Mouse (Mus musculus): Measurements from ENCODE around the gene Ccdc189. TPM values are rescaled to one million over a fixed set of nuclear protein-coding genes. Genes with fewer than 3 reads are reported as not detected.
A peak's percentile ranks its signal among the peaks of the same experiment; 100 is the strongest.
"Not testable (repeated sequence)": the region's sequence is repeated elsewhere in the genome, so short reads cannot be mapped to it uniquely, and the experiment has no call there.

Ccdc189 gene
- polyA plus RNA-seq (2015; fragmentation: Nextera tagmentation; extraction: Ambion mirVana) = 10.0 and 10.3 TPM in 2 replicates

- peaks cover 19% of the 10 kb centered on the region for H3K36me3 ChIP-seq (ENCODE audit: control insufficient read depth, insufficient read depth)
Measured at GRCm38 (mm10) chr7:127588011-127588871, at the start of gene Ccdc189, which contains the start of gene Rnf40. Gene Ccdc189, minus strand, starts transcription at chr7:127588595. Gene Rnf40, plus strand, starts transcription at chr7:127588767.

GRCm38 (mm10) chr7:127636963-127637362, 48.6 kb upstream of the Ccdc189 start:
- Histone ChIP-seq H3K27ac (ENCODE audit: low read length) (no peak overlapping the region), H3K4me2 (ENCODE audit: low read length) (peak overlapping the region; percentile 67), H3K4me1 (replicated peaks; ENCODE audit: control insufficient read depth, insufficient read depth, low read length) (peaks cover 4% of the 10 kb centered on the region; the same call in 1 of the 2 replicates), H3K4me3 (replicated peaks; ENCODE audit: low read length) (peak overlapping the region; percentile 59), H3K36me3 (ENCODE audit: control insufficient read depth, insufficient read depth) (no peaks in the 10 kb centered on the region), H3K27me3 (replicated peaks; ENCODE audit: control insufficient read depth, insufficient read depth, low read length) (no peaks in the 10 kb centered on the region), H3K9ac (replicated peaks; ENCODE audit: low read depth, low read length) (peak overlapping the region; percentile 74), H3K9me3 (ENCODE audit: control insufficient read depth, low read length) (no peaks in the 10 kb centered on the region)
- WGBS = 0% methylated on average over 27 of the region's 27 CpGs
- peak; percentile 87 for ATAC-seq

More at GRCm38 (mm10) chr7:127588011-127588871, at the start of gene Ccdc189, which contains the start of gene Rnf40:
- Histone ChIP-seq H3K4me2 (ENCODE audit: low read length) (peak within 1 kb of the TSS; percentile 95), H3K4me1 (replicated peaks; ENCODE audit: control insufficient read depth, insufficient read depth, low read length) (peaks cover 19% of the 10 kb centered on the region), H3K9ac (replicated peaks; ENCODE audit: low read depth, low read length) (peak within 1 kb of the TSS; percentile 84), H3K4me3 (replicated peaks; ENCODE audit: low read length) (peak within 1 kb of the TSS; percentile 82), H3K9me3 (ENCODE audit: control insufficient read depth, low read length) (no peaks in the 10 kb centered on the region), H3K27ac (ENCODE audit: low read length) (peak within 1 kb of the TSS; percentile 79), H3K27me3 (replicated peaks; ENCODE audit: control insufficient read depth, insufficient read depth, low read length) (no peaks in the 10 kb centered on the region)
- WGBS = under 1% methylated on average over 50 of the region's 50 CpGs
- peak; percentile 97 for ATAC-seq

DNA sequence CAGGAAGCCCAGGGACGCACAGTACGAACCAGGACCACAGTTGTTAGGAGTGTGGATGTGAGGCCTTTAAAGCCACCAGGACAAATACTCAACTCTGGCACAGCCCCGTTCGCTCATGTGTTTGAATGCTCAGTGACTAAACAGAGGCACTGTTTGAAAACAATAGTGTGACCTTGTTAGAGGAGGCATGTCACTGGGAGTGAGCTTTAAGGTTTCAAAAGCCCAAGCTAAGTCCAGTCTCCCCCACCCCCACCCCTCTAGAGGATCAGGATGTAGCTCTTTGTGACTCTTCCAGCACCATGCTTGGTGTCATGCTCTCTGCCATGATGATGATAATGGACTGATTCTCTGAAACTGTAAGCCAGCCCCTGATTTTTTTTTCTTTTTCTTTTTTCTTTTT, 43.0 kb upstream of the Ccdc189 start:
- Histone ChIP-seq H3K4me1 (replicated peaks; ENCODE audit: control insufficient read depth, insufficient read depth, low read length) (no peaks in the 10 kb centered on the region), H3K36me3 (ENCODE audit: control insufficient read depth, insufficient read depth) (no peaks in the 10 kb centered on the region), H3K4me3 (replicated peaks; ENCODE audit: low read length) (no peak overlapping the region), H3K9me3 (ENCODE audit: control insufficient read depth, low read length) (no peaks in the 10 kb centered on the region), H3K4me2 (ENCODE audit: low read length) (no peak overlapping the region), H3K27ac (ENCODE audit: low read length) (no peak overlapping the region), H3K9ac (replicated peaks; ENCODE audit: low read depth, low read length) (no peak overlapping the region), H3K27me3 (replicated peaks; ENCODE audit: control insufficient read depth, insufficient read depth, low read length) (no peaks in the 10 kb centered on the region)
- 48% methylated on average over 4 of the region's 4 CpGs for WGBS
- no peak for ATAC-seq

GRCm38 (mm10) chr7:127628646-127629045, 40.3 kb upstream of the Ccdc189 start:
- no peak overlapping the region for H3K9ac ChIP-seq (replicated peaks; ENCODE audit: low read depth, low read length)
- H3K4me2 ChIP-seq (ENCODE audit: low read length) = no peak overlapping the region
- WGBS = 78% methylated on average over 5 of the region's 5 CpGs
- H3K27ac ChIP-seq (ENCODE audit: low read length) = no peak overlapping the region
- H3K4me3 ChIP-seq (replicated peaks; ENCODE audit: low read length) = no peak overlapping the region
- ATAC-seq = no peak
- no peaks in the 10 kb centered on the region for H3K9me3 ChIP-seq (ENCODE audit: control insufficient read depth, low read length)
- no peaks in the 10 kb centered on the region for H3K36me3 ChIP-seq (ENCODE audit: control insufficient read depth, insufficient read depth)
- no peaks in the 10 kb centered on the region for H3K4me1 ChIP-seq (replicated peaks; ENCODE audit: control insufficient read depth, insufficient read depth, low read length)
- no peaks in the 10 kb centered on the region for H3K27me3 ChIP-seq (replicated peaks; ENCODE audit: control insufficient read depth, insufficient read depth, low read length)

GRCm38 (mm10) chr7:127626471-127626870, 38.1 kb upstream of the Ccdc189 start:
- 92% methylated on average over 4 of the region's 4 CpGs for WGBS
- no peaks in the 10 kb centered on the region for H3K36me3 ChIP-seq (ENCODE audit: control insufficient read depth, insufficient read depth)
- ATAC-seq = no peak

DNA sequence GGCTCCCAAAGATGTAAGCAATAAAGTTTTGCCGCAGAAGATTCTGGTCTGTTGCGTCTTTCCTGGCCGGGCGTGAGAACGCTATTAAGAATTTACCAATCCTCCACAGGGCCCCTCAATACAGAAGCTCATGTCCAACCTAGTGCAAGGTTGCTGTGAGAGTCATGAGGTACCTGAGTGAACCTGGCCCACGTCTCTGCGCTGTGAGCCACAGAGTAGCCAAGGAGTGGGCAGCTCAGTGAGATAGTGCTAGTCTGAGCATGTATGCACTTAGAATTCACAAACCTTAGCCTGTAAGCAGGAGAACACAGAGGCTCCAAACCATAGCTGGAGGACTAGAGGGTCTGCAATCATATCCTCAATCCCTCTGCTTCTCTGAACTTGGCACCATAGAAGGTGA, 37.6 kb upstream of the Ccdc189 start:
- Histone ChIP-seq H3K36me3 (ENCODE audit: control insufficient read depth, insufficient read depth) (no peaks in the 10 kb centered on the region), H3K4me1 (replicated peaks; ENCODE audit: control insufficient read depth, insufficient read depth, low read length) (no peaks in the 10 kb centered on the region), H3K9ac (replicated peaks; ENCODE audit: low read depth, low read length) (no peak overlapping the region), H3K27me3 (replicated peaks; ENCODE audit: control insufficient read depth, insufficient read depth, low read length) (no peaks in the 10 kb centered on the region), H3K9me3 (ENCODE audit: control insufficient read depth, low read length) (no peaks in the 10 kb centered on the region), H3K27ac (ENCODE audit: low read length) (no peak overlapping the region), H3K4me2 (ENCODE audit: low read length) (no peak overlapping the region), H3K4me3 (replicated peaks; ENCODE audit: low read length) (no peak overlapping the region)
- WGBS = 98% methylated on average over 7 of the region's 7 CpGs
- ATAC-seq = no peak

More at GRCm38 (mm10) chr7:127626471-127626870, 38.1 kb upstream of the Ccdc189 start:
- no peaks in the 10 kb centered on the region for H3K9me3 ChIP-seq (ENCODE audit: control insufficient read depth, low read length)
- no peaks in the 10 kb centered on the region for H3K27me3 ChIP-seq (replicated peaks; ENCODE audit: control insufficient read depth, insufficient read depth, low read length)
- H3K4me2 ChIP-seq (ENCODE audit: low read length) = no peak overlapping the region
- H3K27ac ChIP-seq (ENCODE audit: low read length) = no peak overlapping the region
- no peaks in the 10 kb centered on the region for H3K4me1 ChIP-seq (replicated peaks; ENCODE audit: control insufficient read depth, insufficient read depth, low read length)
- no peak overlapping the region for H3K4me3 ChIP-seq (replicated peaks; ENCODE audit: low read length)
- H3K9ac ChIP-seq (replicated peaks; ENCODE audit: low read depth, low read length) = no peak overlapping the region

DNA sequence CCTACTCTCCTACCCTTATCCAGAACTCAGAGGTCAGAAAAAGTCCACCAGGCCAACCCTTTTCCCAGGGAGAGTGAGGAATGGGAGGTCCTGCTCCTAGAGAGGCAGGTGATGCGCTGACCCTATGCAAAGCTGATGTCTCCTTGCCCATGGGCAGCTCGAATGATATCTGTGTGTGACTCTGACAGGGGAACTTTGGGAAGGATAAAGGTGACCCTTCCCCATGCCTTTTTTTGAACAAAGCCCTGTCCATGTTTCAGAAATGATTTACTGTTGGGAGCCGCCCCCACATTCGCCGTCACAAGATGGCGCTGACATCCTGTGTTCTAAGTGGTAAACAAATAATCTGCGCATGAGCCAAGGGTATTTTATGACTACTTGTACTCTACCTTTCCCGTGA, 30.0 kb upstream of the Ccdc189 start:
- not testable (repeated sequence) for H3K9ac ChIP-seq (replicated peaks; ENCODE audit: low read depth, low read length); H3K36me3 ChIP-seq (ENCODE audit: control insufficient read depth, insufficient read depth); H3K27ac ChIP-seq (ENCODE audit: low read length); ATAC-seq; H3K4me3 ChIP-seq (replicated peaks; ENCODE audit: low read length); H3K9me3 ChIP-seq (ENCODE audit: control insufficient read depth, low read length); H3K4me2 ChIP-seq (ENCODE audit: low read length); H3K27me3 ChIP-seq (replicated peaks; ENCODE audit: control insufficient read depth, insufficient read depth, low read length)
- WGBS = 83% methylated on average over 6 of the region's 8 CpGs
- H3K4me1 ChIP-seq (replicated peaks; ENCODE audit: control insufficient read depth, insufficient read depth, low read length) = peaks cover 24% of the 10 kb centered on the region

DNA sequence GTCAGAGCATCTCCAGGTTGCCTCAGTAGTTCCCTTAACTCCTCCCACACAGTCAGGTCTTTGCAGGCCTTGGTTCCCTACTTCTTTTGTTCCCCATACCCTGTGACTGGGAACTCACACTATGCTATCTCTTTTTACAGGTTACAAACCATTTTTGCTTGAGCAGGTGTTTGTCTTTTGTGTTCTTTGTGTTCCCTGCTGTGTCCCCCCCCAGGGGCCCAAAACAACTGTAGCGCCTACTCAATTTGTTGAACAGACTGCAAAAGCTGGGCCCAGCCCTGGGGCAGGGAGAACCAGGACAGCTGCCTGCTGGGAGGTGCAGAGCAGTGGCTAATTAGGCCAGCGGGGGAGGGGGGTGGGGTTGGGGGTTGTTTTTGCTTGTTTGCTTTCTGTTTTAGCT, 29.6 kb upstream of the Ccdc189 start:
- Histone ChIP-seq H3K9me3 (ENCODE audit: control insufficient read depth, low read length) (no peaks in the 10 kb centered on the region), H3K27ac (ENCODE audit: low read length) (no peak overlapping the region), H3K4me2 (ENCODE audit: low read length) (no peak overlapping the region), H3K4me1 (replicated peaks; ENCODE audit: control insufficient read depth, insufficient read depth, low read length) (peaks cover 25% of the 10 kb centered on the region), H3K4me3 (replicated peaks; ENCODE audit: low read length) (no peak overlapping the region), H3K36me3 (ENCODE audit: control insufficient read depth, insufficient read depth) (no peaks in the 10 kb centered on the region), H3K9ac (replicated peaks; ENCODE audit: low read depth, low read length) (no peak overlapping the region), H3K27me3 (replicated peaks; ENCODE audit: control insufficient read depth, insufficient read depth, low read length) (no peaks in the 10 kb centered on the region)
- WGBS = 16% methylated on average over 2 of the region's 2 CpGs
- no peak for ATAC-seq

DNA sequence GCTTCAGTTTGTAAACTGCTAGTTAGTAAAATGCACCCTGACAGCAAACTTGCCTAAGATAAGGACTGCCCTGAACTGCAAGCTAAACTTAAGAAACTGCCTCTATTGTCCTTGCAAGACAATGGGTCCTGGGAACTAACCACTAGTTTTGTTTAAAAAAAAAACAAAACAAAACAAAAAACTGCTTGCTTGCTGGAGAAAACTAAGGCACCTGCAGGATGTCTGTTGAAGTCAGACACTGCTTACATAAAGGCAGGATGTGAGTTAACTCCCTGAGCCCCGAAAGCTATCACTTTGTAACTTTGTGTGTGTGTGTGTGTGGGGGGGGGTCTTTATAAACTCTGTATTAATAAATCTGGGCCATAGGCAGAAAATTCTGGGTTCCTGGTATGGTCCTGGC, 28.5 kb upstream of the Ccdc189 start:
- H3K27ac ChIP-seq (ENCODE audit: low read length) = no peak overlapping the region
- H3K4me3 ChIP-seq (replicated peaks; ENCODE audit: low read length) = no peak overlapping the region
- no peak for ATAC-seq
- peaks cover 6% of the 10 kb centered on the region for H3K36me3 ChIP-seq (ENCODE audit: control insufficient read depth, insufficient read depth)
- no peaks in the 10 kb centered on the region for H3K9me3 ChIP-seq (ENCODE audit: control insufficient read depth, low read length)
- H3K9ac ChIP-seq (replicated peaks; ENCODE audit: low read depth, low read length) = no peak overlapping the region
- peaks cover 25% of the 10 kb centered on the region for H3K4me1 ChIP-seq (replicated peaks; ENCODE audit: control insufficient read depth, insufficient read depth, low read length)
- WGBS = 84% methylated on average over 1 of the region's 1 CpGs
- no peak overlapping the region for H3K4me2 ChIP-seq (ENCODE audit: low read length)
- no peaks in the 10 kb centered on the region for H3K27me3 ChIP-seq (replicated peaks; ENCODE audit: control insufficient read depth, insufficient read depth, low read length)
